Mouse (Mus musculus): ENCODE data around the gene Prr19.

DNA sequence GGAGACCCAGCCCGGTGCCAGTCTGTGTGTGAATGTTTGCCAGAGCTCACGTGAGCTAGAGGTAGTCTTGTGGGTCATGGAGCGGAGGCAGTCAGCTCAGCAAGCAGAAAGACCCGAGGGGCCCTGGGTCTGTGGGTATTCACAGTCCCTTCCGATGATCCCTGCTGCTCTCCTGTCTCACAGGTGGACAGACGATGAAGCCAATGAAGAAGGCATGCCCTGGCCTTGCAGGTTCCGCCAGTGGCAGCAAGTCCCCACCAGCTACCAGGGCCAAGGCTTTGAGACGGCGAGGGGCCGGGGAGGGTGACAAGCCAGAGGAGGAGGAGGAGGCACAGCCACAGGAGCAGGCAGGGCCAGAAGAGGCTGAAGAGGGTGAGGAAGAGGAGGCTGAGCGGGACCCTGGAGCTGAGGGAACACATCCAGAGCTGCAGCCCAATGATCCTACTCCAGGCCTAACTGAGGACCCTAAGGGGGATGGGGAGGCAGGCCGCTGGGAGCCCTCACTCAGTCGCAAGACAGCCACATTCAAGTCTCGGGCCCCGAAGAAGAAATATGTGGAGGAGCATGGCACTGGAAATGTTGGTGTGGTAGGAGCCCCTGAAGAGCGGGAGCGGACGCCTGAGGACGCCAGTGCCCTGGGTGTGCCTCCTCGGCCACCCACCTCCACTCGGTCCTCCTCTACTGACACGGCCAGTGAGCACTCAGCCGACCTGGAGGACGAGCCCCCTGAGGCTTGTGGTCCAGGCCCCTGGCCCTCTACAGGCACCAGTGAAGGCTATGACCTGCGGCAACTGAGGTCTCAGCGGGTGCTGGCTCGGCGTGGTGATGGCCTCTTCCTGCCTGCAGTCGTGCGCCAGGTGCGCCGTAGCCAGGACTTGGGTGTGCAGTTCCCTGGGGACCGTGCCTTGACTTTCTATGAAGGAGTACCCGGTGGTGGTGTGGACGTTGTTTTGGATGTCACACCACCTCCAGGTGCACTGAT is 30.3 kb upstream of the Prr19 start:
- no peak for TF ChIP-seq CTCF (IDR thresholded peaks at IDR 0.05; ENCODE audit: insufficient read depth, low read depth, low read length)
- no peak for TF ChIP-seq POLR2A (IDR thresholded peaks at IDR 0.05; ENCODE audit: insufficient read depth, low read depth, low read length)

All from olfactory bulb, adult 2 months (tissue).